Mouse (Mus musculus) liver, embryonic 14.5 days (tissue): ENCODE data around the gene Prdx5.

Source experiments
- CTCF ChIP-seq: IDR thresholded peaks from 2 replicates; pipeline ENCODE4 v1.5.1; 2016; ENCODE audit warnings: antibody characterized with exemption, low read depth, control low read depth
- EP300 ChIP-seq: IDR thresholded peaks from 2 replicates; pipeline ENCODE4 v1.6.1; 2016; ENCODE audit warnings: antibody characterized with exemption, low read depth

- TF ChIP-seq CTCF (no peak), EP300 (no peak)
Observed at GRCm38 (mm10) chr19:6933436-6934194, 23.7 kb upstream of the Prdx5 start.
